Mouse (Mus musculus): ENCODE measurements around the gene Egfl7. TPM values are rescaled to one million over a fixed set of nuclear protein-coding genes. Genes with fewer than 3 reads are reported as not detected.

Gene Egfl7
- total RNA-seq (2021) (100 to 1,000 TPM; 102 to 111 TPM), polyA plus RNA-seq (2012; rRNA removed) (499 and 610 TPM in 2 replicates)
- long read RNA-seq, transcript Egfl7-202 (10 exons, 1,372 nt) = minor isoform, 19 of 68 reads
- long read RNA-seq, transcript Egfl7-216 (9 exons, 1,163 nt) = minor isoform, 6 of 68 reads
- long read RNA-seq, transcript Egfl7-213 (1 exons, 536 nt) = major isoform, 22 of 68 reads
- long read RNA-seq, partial matches to known transcripts = 4 of 68 reads
- long read RNA-seq, other reads (novel, unspliced or antisense) = 16 of 68 reads

DNA sequence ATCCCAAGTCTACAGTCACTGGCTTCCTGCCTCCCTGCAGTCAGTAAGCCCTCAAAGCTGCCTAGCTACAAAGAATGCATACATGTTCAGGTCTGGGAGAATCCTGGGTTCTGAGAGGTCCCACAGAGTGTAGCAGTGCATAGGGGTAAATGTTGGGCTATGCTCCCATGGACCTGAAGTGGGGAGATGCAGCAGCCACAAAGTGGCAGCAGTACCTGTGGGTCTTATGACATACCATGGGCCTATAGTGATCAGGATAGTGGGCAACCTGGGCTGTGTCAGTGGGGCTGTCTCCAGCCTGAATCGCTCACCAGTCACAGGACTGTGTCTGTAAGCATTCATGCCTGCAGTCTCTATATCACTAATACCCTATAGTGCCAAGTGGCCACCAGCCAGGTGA lies at the start of gene Egfl7:
Gene Egfl7 (plus strand): TSS at position 301 of the 400 bp plus-strand sequence.
- TF ChIP-seq EP300 (IDR thresholded peaks at IDR 0.05; ENCODE audit: insufficient read depth, low read depth, low read length) (no peak), POLR2A (IDR thresholded peaks at IDR 0.05; ENCODE audit: insufficient read depth, low read depth, low read length) (no peak)
- Histone ChIP-seq H3K9ac (ENCODE audit: low read depth, low read length) (peak within 1 kb of the TSS; percentile 60), H3K27ac (peak within 1 kb of the TSS; percentile 96), H3K36me3 (ENCODE audit: control insufficient read depth, insufficient read depth, low read length) (no peaks in the 10 kb centered on the region), H3K4me1 (ENCODE audit: control insufficient read depth, insufficient read depth, low read length) (peaks cover 34% of the 10 kb centered on the region), H3K79me2 (replicated peaks; ENCODE audit: control insufficient read depth, insufficient read depth, low read length) (no peaks in the 10 kb centered on the region), H3K27me3 (ENCODE audit: control insufficient read depth, insufficient read depth, low read length) (no peaks in the 10 kb centered on the region), H3K4me3 (peak within 1 kb of the TSS; percentile 37; the same call in 1 of the 2 replicates)
- 70% methylated on average over 1 of the region's 1 CpGs for WGBS
- intact Hi-C loops (cut with DNase I) = no loop called here
- DNase-seq = peak in 1 of 2 experiments; percentile 29

- Histone ChIP-seq H3K9ac (ENCODE audit: low read depth, low read length) (no peak overlapping the region), H3K4me1 (ENCODE audit: control insufficient read depth, insufficient read depth, low read length) (peaks cover 22% of the 10 kb centered on the region), H3K27me3 (ENCODE audit: control insufficient read depth, insufficient read depth, low read length) (no peaks in the 10 kb centered on the region), H3K79me2 (replicated peaks; ENCODE audit: control insufficient read depth, insufficient read depth, low read length) (no peaks in the 10 kb centered on the region), H3K4me3 (no peak overlapping the region), H3K36me3 (ENCODE audit: control insufficient read depth, insufficient read depth, low read length) (no peaks in the 10 kb centered on the region), H3K27ac (no peak overlapping the region)
- no peak for DNase-seq
- TF ChIP-seq EP300 (IDR thresholded peaks at IDR 0.05; ENCODE audit: insufficient read depth, low read depth, low read length) (no peak), CTCF (IDR thresholded peaks at IDR 0.05) (no peak), POLR2A (IDR thresholded peaks at IDR 0.05; ENCODE audit: insufficient read depth, low read depth, low read length) (no peak)
- WGBS = 91% methylated on average over 6 of the region's 6 CpGs
- intact Hi-C loops (cut with DNase I) = loop anchor here (2.0 kb wide), 1 partner anchor 15 kb away; no protein-coding TSS in a partner anchor
Measured at GRCm38 (mm10) chr2:26531829-26532228, 48.0 kb upstream of the Egfl7 start.

- intact Hi-C loops (cut with DNase I) = loop anchor here (2.0 kb wide), 1 partner anchor 14 kb away; no protein-coding TSS in a partner anchor
- no peak for TF ChIP-seq EP300 (IDR thresholded peaks at IDR 0.05; ENCODE audit: insufficient read depth, low read depth, low read length)
- no peak for TF ChIP-seq POLR2A (IDR thresholded peaks at IDR 0.05; ENCODE audit: insufficient read depth, low read depth, low read length)
- no peak for TF ChIP-seq CTCF (IDR thresholded peaks at IDR 0.05)
Measured at GRCm38 (mm10) chr2:26533249-26533648, 46.6 kb upstream of the Egfl7 start.

DNA sequence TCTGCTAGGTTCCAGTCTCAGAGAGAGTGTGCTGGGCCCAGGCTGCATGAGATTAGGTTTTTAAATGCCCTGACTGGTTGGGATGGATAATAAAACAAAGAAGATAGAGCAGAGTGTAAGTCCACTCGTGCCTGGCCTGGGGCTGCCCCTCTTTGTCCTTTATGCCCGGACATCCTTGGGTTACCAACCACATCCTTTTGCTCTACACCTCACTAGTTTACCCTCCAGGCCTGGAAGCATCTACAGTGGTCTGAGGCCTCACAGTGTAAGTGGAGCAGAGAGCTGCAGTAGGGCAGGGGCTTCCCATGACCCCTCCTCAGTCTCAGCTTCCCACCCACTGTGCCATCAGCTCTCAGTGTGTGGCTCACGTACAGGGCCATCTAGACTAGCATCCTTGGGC lies 45.7 kb upstream of the Egfl7 start:
- Histone ChIP-seq H3K79me2 (replicated peaks; ENCODE audit: control insufficient read depth, insufficient read depth, low read length) (no peaks in the 10 kb centered on the region), H3K36me3 (ENCODE audit: control insufficient read depth, insufficient read depth, low read length) (no peaks in the 10 kb centered on the region), H3K4me1 (ENCODE audit: control insufficient read depth, insufficient read depth, low read length) (peaks cover 15% of the 10 kb centered on the region), H3K4me3 (no peak overlapping the region), H3K9ac (ENCODE audit: low read depth, low read length) (peak overlapping the region; percentile 4; the same call in 1 of the 2 replicates), H3K27me3 (ENCODE audit: control insufficient read depth, insufficient read depth, low read length) (no peaks in the 10 kb centered on the region), H3K27ac (peak overlapping the region; percentile 36)
- intact Hi-C loops (cut with DNase I) = no loop called here
- 75% methylated on average over 3 of the region's 3 CpGs for WGBS
- TF ChIP-seq EP300 (IDR thresholded peaks at IDR 0.05; ENCODE audit: insufficient read depth, low read depth, low read length) = no peak
- TF ChIP-seq POLR2A (IDR thresholded peaks at IDR 0.05; ENCODE audit: insufficient read depth, low read depth, low read length) = no peak
- TF ChIP-seq CTCF (IDR thresholded peaks at IDR 0.05) = no peak
- no peak for DNase-seq

More at GRCm38 (mm10) chr2:26533249-26533648, 46.6 kb upstream of the Egfl7 start:
- 55% methylated on average over 5 of the region's 5 CpGs for WGBS
- Histone ChIP-seq H3K9ac (ENCODE audit: low read depth, low read length) (no peak overlapping the region), H3K79me2 (replicated peaks; ENCODE audit: control insufficient read depth, insufficient read depth, low read length) (no peaks in the 10 kb centered on the region), H3K4me1 (ENCODE audit: control insufficient read depth, insufficient read depth, low read length) (peaks cover 19% of the 10 kb centered on the region), H3K27ac (no peak overlapping the region), H3K27me3 (ENCODE audit: control insufficient read depth, insufficient read depth, low read length) (no peaks in the 10 kb centered on the region), H3K4me3 (no peak overlapping the region), H3K36me3 (ENCODE audit: control insufficient read depth, insufficient read depth, low read length) (no peaks in the 10 kb centered on the region)
- DNase-seq = no peak

DNA sequence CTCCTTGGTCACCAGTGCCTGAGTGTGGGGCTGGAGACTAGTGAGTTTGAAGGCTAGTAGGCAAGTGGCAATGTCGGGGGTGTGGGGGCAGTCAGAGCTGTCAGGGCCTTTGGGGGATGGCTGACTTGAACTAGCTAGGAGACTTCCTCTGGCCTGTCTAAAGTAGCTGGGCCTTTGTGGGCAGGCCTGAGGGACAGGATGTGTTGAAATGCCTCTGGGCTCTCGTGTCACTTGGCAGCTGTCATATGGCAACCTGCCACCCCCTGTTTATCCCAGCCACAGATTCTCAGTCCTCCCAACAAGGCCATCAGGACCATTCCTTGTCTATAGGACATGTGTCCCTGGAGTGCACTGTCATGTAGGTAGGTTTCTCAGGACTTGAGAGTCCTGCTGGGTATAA lies 45.2 kb upstream of the Egfl7 start:
- no peaks in the 10 kb centered on the region for H3K27me3 ChIP-seq (ENCODE audit: control insufficient read depth, insufficient read depth, low read length)
- DNase-seq = peak; percentile 82 to 85
- peak overlapping the region; percentile 40 for H3K27ac ChIP-seq
- TF ChIP-seq EP300 (IDR thresholded peaks at IDR 0.05; ENCODE audit: insufficient read depth, low read depth, low read length) (no peak), POLR2A (IDR thresholded peaks at IDR 0.05; ENCODE audit: insufficient read depth, low read depth, low read length) (no peak), CTCF (IDR thresholded peaks at IDR 0.05) (no peak)
- H3K79me2 ChIP-seq (replicated peaks; ENCODE audit: control insufficient read depth, insufficient read depth, low read length) = no peaks in the 10 kb centered on the region
- no peak overlapping the region for H3K4me3 ChIP-seq
- intact Hi-C loops (cut with DNase I) = no loop called here
- peaks cover 12% of the 10 kb centered on the region for H3K4me1 ChIP-seq (ENCODE audit: control insufficient read depth, insufficient read depth, low read length)
- no peaks in the 10 kb centered on the region for H3K36me3 ChIP-seq (ENCODE audit: control insufficient read depth, insufficient read depth, low read length)
- H3K9ac ChIP-seq (ENCODE audit: low read depth, low read length) = no peak overlapping the region; the same call in 1 of the 2 replicates
- WGBS = 11% methylated on average over 2 of the region's 2 CpGs

DNA sequence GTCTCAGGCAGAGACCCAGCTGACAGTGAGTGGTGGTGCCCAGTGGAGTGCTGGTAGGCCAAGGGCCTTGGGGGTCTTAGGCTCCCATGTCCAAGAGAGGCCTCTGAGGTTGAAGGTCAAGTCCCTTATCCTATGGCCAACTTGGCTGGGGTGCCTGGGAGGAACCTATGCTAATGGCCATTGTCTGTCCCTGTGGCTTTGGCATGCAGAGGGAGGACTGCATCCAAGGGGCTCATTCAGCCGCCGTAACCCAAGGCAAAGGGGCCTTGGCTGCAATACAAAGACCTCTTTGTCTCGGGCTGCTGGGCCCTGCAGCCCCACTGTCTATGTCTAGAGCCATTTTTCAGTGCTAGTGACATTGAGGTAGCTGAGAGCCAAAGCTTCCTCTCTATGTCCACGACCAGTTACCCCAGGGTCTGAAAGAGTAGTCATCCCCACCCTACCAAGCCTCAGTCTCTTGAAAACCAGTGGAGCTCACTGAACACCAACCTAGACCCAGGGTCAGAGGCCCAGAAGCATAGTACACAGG lies 44.2 kb upstream of the Egfl7 start:
- Histone ChIP-seq H3K27me3 (ENCODE audit: control insufficient read depth, insufficient read depth, low read length) (no peaks in the 10 kb centered on the region), H3K36me3 (ENCODE audit: control insufficient read depth, insufficient read depth, low read length) (no peaks in the 10 kb centered on the region), H3K4me1 (ENCODE audit: control insufficient read depth, insufficient read depth, low read length) (peaks cover 12% of the 10 kb centered on the region), H3K9ac (ENCODE audit: low read depth, low read length) (no peak overlapping the region), H3K79me2 (replicated peaks; ENCODE audit: control insufficient read depth, insufficient read depth, low read length) (no peaks in the 10 kb centered on the region), H3K27ac (no peak overlapping the region), H3K4me3 (no peak overlapping the region)
- DNase-seq = no peak
- WGBS = 78% methylated on average over 4 of the region's 4 CpGs
- intact Hi-C loops (cut with DNase I) = no loop called here
- TF ChIP-seq EP300 (IDR thresholded peaks at IDR 0.05; ENCODE audit: insufficient read depth, low read depth, low read length) = no peak
- TF ChIP-seq CTCF (IDR thresholded peaks at IDR 0.05) = no peak
